Mouse (Mus musculus): ENCODE results near the gene Eml4.

- TF ChIP-seq TAL1 (conservative IDR thresholded peaks at IDR 0.05; ENCODE audit: low read depth, low read length) (no peak), CTCF (IDR thresholded peaks at IDR 0.05; ENCODE audit: low read depth, low read length) (no peak)
These were observed 38.4 kb upstream of the Eml4 start for GRCm38 (mm10) chr17:83312244-83312918.

All from G1E (cell line).